Mouse (Mus musculus) erythroblast, embryonic 14.5 days (primary cell): Measurements from ENCODE around the gene Mapk6.

Experiments
- GATA1 ChIP-seq: IDR thresholded peaks from 2 replicates; pipeline ENCODE4 v1.6.1; 2012; ENCODE audit warnings: low read length, inconsistent platforms, mixed read lengths
- TAL1 ChIP-seq: IDR thresholded peaks from 3 replicates; pipeline ENCODE4 v1.6.1; 2012; ENCODE audit warnings: low read length, inconsistent platforms, mixed read lengths

GRCm38 (mm10) chr9:75430822-75431621 is 21.2 kb upstream of the Mapk6 start:
- no peak for TF ChIP-seq TAL1
- no peak for TF ChIP-seq GATA1
